Mouse (Mus musculus) liver, adult 2 months (tissue): ENCODE measurements at regions not wholly inside any gene's neighbourhood (a gene's known extent, or its start where the extent isn't known, plus 50 kb on each side); places are given as distances from the start of the nearest gene placed in this dataset.

Source experiments
- CTCF ChIP-seq: fragments of 200-500 bp; IDR thresholded peaks from 2 replicates; pipeline ENCODE4 v1.5.1; 2011; ENCODE audit warnings: low read depth, low read length, control low read depth
- POLR2A ChIP-seq: fragments of 200-500 bp; IDR thresholded peaks from 2 replicates; pipeline ENCODE4 v1.6.1; 2011; ENCODE audit warnings: low read length, control low read depth; ENCODE audit not compliant: insufficient read depth; ENCODE audit errors: extremely low read depth

GRCm38 (mm10) chr14:86509686-86510085, 631.3 kb downstream of the Diaph3 start:
- TF ChIP-seq CTCF (no peak), POLR2A (no peak)
